Mouse (Mus musculus) cerebellum, adult 2 months (tissue): ENCODE measurements around the gene Scube2. TPM values are rescaled to one million over a fixed set of nuclear protein-coding genes. Genes with fewer than 3 reads are reported as not detected.

Experiments used
- DNase-seq, 2 experiments: peaks; one replicate each; pipeline ENCODE4 v3.0.0; 2021
- H3K27ac ChIP-seq: fragments of 200-500 bp; 2 replicates; pipeline ENCODE4 v1.5.1; 2012; ENCODE audit warnings: low read length, control low read depth, inconsistent platforms; ENCODE audit not compliant: insufficient read depth
- H3K27me3 ChIP-seq: fragments of 200-500 bp; 2 replicates; pipeline ENCODE4 v1.6.1; 2012; ENCODE audit warnings: inconsistent platforms, mild to moderate bottlenecking, low read length, moderate library complexity; ENCODE audit not compliant: control insufficient read depth, insufficient read depth
- H3K4me1 ChIP-seq: fragments of 200-500 bp; 2 replicates; pipeline ENCODE4 v1.6.1; 2011; ENCODE audit warnings: low read length; ENCODE audit not compliant: control insufficient read depth, insufficient read depth
- H3K4me3 ChIP-seq: fragments of 200-500 bp; replicated peaks from 2 replicates; pipeline ENCODE3; 2011; ENCODE audit warnings: mild to moderate bottlenecking, low read depth, low read length, control low read depth; ENCODE audit not compliant: insufficient read depth
- CTCF ChIP-seq: fragments of 200-500 bp; IDR thresholded peaks from 2 replicates; pipeline ENCODE4 v1.5.1; 2011; ENCODE audit warnings: low read depth, mild to moderate bottlenecking, control low read depth, low read length, moderate library complexity, borderline replicate concordance; ENCODE audit not compliant: insufficient read depth
- POLR2A ChIP-seq: fragments of 200-500 bp; IDR thresholded peaks from 2 replicates; pipeline ENCODE4 v1.6.1; 2011; ENCODE audit warnings: low read length, control low read depth, borderline replicate concordance; ENCODE audit not compliant: insufficient read depth
- WGBS: fragments of 180-500 bp; shearing (Covaris S2); methylation state at CpG from one replicate; pipeline ENCODE4 v1.1.7; 2018; 5-methylcytosine and 5-hydroxymethylcytosine counted together
- polyA plus RNA-seq: library from polyadenylated mRNA; depleted of rRNA; stranded (reverse); fragments of >200 nt; gene quantifications from 2 replicates; pipeline ENCODE4 v1.2.3, GENCODE M21; 2012

Scube2 gene
- polyA plus RNA-seq, 1 experiment, result 0.26 TPM

DNA sequence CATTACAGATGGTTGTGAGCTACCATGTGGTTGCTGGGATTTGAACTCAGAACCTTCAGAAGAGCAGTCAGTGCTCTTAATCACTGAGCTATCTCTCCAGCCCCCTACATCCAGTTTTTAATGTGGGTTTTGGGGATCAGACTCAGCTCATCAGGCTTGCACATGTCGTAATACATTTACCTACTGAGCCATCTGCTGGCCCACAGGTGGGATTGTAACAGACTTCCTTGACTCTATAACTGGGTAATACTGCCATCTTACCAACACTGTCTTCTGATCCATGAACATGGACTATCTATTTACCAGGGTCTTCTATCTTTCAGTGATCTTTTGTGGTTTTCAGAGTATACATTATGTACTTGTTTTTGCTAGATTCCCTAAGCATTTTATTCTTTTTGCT is 20.8 kb upstream of the Scube2 start:
- Histone ChIP-seq H3K27me3 (no peaks in the 10 kb centered on the region), H3K4me3 (no peak overlapping the region), H3K27ac (no peak overlapping the region), H3K4me1 (peaks cover 4% of the 10 kb centered on the region; the same call in 1 of the 2 replicates)
- whole genome bisulfite sequencing, result 79% methylated on average over 1 of the region's 1 CpGs
- no peak for DNase-seq
- TF ChIP-seq CTCF (no peak), POLR2A (no peak)

DNA sequence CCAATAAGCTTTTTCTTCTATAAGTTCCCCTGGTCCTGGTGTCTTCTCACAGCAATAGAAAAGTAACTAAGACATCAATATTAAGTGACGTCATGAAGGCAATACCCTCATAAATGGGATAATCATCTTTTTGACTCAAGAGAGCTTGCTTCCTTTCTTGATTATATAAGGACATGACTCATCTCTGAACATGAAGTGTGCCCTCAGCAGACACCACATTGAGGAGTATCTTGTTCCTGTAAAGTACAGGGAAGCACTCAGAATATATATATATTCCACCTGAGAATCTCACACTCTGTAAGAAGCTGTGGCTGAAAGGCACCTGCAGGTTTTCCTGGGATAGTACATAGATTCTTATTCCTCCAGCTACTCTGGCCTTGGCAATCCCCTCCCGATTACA is 17.1 kb upstream of the Scube2 start:
- TF ChIP-seq POLR2A, result no peak
- no peak for TF ChIP-seq CTCF
- Histone ChIP-seq H3K4me1 (no peaks in the 10 kb centered on the region), H3K4me3 (no peak overlapping the region), H3K27ac (no peak overlapping the region), H3K27me3 (no peaks in the 10 kb centered on the region)
- DNase-seq, result no peak
- WGBS, result 53% methylated on average over 2 of the region's 2 CpGs

GRCm38 (mm10) chr7:109881561-109882099 is 16.2 kb upstream of the Scube2 start:
- DNase-seq, result no peak
- Histone ChIP-seq H3K4me1 (no peaks in the 10 kb centered on the region), H3K27ac (no peak overlapping the region), H3K4me3 (no peak overlapping the region), H3K27me3 (no peaks in the 10 kb centered on the region)
- 61% methylated on average over 2 of the region's 2 CpGs for WGBS
- TF ChIP-seq CTCF (no peak), POLR2A (no peak)

- WGBS, result 51% methylated on average over 12 of the region's 12 CpGs
- Histone ChIP-seq H3K4me3 (no peak overlapping the region), H3K27me3 (no peaks in the 10 kb centered on the region), H3K27ac (no peak overlapping the region), H3K4me1 (no peaks in the 10 kb centered on the region)
- DNase-seq, result no peak
- no peak for TF ChIP-seq CTCF
- TF ChIP-seq POLR2A, result no peak
These were observed 13.7 kb upstream of the Scube2 start for GRCm38 (mm10) chr7:109879158-109879557.

GRCm38 (mm10) chr7:109876085-109876484 is 10.6 kb upstream of the Scube2 start:
- no peaks in the 10 kb centered on the region for H3K27me3 ChIP-seq
- no peak for DNase-seq
- H3K27ac ChIP-seq, result no peak overlapping the region
- no peak overlapping the region for H3K4me3 ChIP-seq
- TF ChIP-seq CTCF, result peak; percentile 15; the same call in 1 of the 2 replicates
- TF ChIP-seq POLR2A, result no peak
- WGBS, result 83% methylated on average over 8 of the region's 8 CpGs
- no peaks in the 10 kb centered on the region for H3K4me1 ChIP-seq

DNA sequence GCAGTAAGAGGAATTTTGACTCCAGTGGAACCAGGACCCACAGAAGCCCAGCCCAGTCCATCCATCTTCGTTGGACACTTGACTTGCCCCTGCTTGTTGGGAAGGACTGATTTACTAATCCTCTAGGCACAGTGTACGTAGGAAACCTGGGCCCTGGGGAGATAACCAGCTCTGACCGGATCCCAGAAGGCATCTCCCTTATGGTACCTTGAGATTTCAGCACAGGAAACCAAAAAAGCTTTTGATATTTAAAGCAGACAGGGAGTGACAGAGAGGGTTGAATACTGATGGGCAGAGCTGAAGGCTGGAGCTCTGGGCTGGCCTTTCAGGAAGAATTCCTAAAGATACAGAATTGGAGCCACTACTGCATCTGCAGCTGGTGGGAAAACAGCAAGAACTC is 10.1 kb upstream of the Scube2 start:
- TF ChIP-seq POLR2A (no peak), CTCF (no peak)
- no peaks in the 10 kb centered on the region for H3K27me3 ChIP-seq
- no peak overlapping the region for H3K27ac ChIP-seq
- WGBS, result 83% methylated on average over 3 of the region's 3 CpGs
- H3K4me3 ChIP-seq, result no peak overlapping the region
- no peak for DNase-seq
- no peaks in the 10 kb centered on the region for H3K4me1 ChIP-seq

GRCm38 (mm10) chr7:109875033-109875432 is 9.6 kb upstream of the Scube2 start:
- no peak for TF ChIP-seq POLR2A
- TF ChIP-seq CTCF, result no peak
- no peaks in the 10 kb centered on the region for H3K4me1 ChIP-seq
- no peak overlapping the region for H3K27ac ChIP-seq
- no peaks in the 10 kb centered on the region for H3K27me3 ChIP-seq
- DNase-seq, result no peak
- H3K4me3 ChIP-seq, result no peak overlapping the region

DNA sequence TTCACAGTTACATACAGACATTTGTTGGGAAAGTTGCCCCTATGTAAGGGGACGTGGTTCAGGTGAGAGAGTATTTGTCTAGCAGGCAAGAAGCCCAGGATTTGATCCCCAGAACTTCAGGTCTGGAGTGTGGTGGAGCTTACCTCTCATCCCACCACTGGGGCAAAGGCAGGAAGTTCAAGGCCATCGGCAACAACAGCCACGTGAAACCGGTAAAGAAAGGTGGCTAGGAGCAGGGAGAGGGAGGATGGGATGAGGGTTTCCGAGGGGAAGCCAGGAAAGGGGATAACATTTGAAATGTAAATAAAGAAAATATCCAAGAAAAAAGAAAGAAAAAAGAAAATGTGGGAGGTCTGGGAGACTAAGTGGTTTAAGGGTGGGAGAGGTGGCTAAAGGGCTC is 7.7 kb upstream of the Scube2 start:
- H3K27ac ChIP-seq, result no peak overlapping the region
- no peak for DNase-seq
- WGBS, result 77% methylated on average over 5 of the region's 5 CpGs

More for the DNA sequence above, 7.7 kb upstream of the Scube2 start:
- TF ChIP-seq CTCF (no peak), POLR2A (no peak)
- Histone ChIP-seq H3K4me3 (no peak overlapping the region), H3K27me3 (no peaks in the 10 kb centered on the region), H3K4me1 (no peaks in the 10 kb centered on the region)
